Comparison of ENCODE assay signal across 9 mouse cellular contexts in genomic region chr11:83417080-83417479, GRCm38 (mm10). TPM values are rescaled to one million over a fixed set of nuclear protein-coding genes. Genes with fewer than 3 reads are reported as not detected.
DNase-seq lines count a peak whose midpoint lies in the region; TF ChIP-seq lines count a peak whose summit lies in the region.
"Had no signal": no experiment of that assay in that cellular context is flagged by ENCODE, and none has a peak within 500 bp of the region (broad histone marks: within the 10 kb centered on the region; RNA-seq: fewer than 3 reads in every experiment).

No protein-coding gene starts in this region.

- H3K79me2 ChIP-seq in myocyte (ENCODE audit: control insufficient read depth, insufficient read depth), result no peaks in the 10 kb centered on the region

- peaks cover 22% of the 10 kb centered on the region for H3K27me3 ChIP-seq in myocyte (ENCODE audit: control insufficient read depth, insufficient read depth, insufficient read length)

- no peak overlapping the region for H3K4me3 ChIP-seq in myocyte
- H3K4me3 ChIP-seq: heart, embryonic 13.5 days had no signal

- no peak for TF ChIP-seq POLR2A in myocyte (IDR thresholded peaks at IDR 0.05; ENCODE audit: insufficient read length, low read depth)

- H3ac ChIP-seq in myocyte (ENCODE audit: control insufficient read depth, insufficient read length), result no peak overlapping the region

- no peaks in the 10 kb centered on the region for H3K36me3 ChIP-seq in myocyte (ENCODE audit: control insufficient read depth, insufficient read depth)
- H3K36me3 ChIP-seq: heart, embryonic 13.5 days had no signal

- no peak overlapping the region for H3K4me2 ChIP-seq in myocyte (ENCODE audit: low read depth)
- H3K4me2 ChIP-seq: heart, embryonic 13.5 days had no signal

- peak; percentile 45 to 46 for DNase-seq in adrenal gland, adult 18-20 months (ENCODE audit: low spot score in 2 of 2)
- DNase-seq in adrenal gland, postnatal 4 days (ENCODE audit: low spot score in 2 of 2), result no peak
- peak; percentile 38 to 41 for DNase-seq in urinary bladder, adult 18-20 months (ENCODE audit: low spot score in 2 of 2)
- DNase-seq in urinary bladder, postnatal 10 days (ENCODE audit: low spot score), result no peak
- DNase-seq in kidney, adult 9 months, result peak; percentile 66
- DNase-seq in right cerebral cortex, postnatal 4 days, result no peak
- DNase-seq in right cerebral cortex, postnatal 25 days, result no peak

TF ChIP-seq in myocyte, 11 proteins besides CTCF, POLR2A, EP300 and RAD21:
- TF ChIP-seq MYOD1 (IDR thresholded peaks at IDR 0.05; ENCODE audit: control insufficient read depth in 1 of 3, insufficient read length in 2 of 3, low read depth in 2 of 3) (no peak), REST (IDR thresholded peaks at IDR 0.05; ENCODE audit: insufficient read depth, insufficient read length) (peak; percentile 81)

RNA-seq across cellular contexts. Expression of gene Rasl10b, which starts 8.1 kb away (rescaled TPM):
- total RNA-seq in adrenal gland, adult 18-20 months (2021), result 10 to 100 TPM; 11.4 to 12.4 TPM
- total RNA-seq in adrenal gland, postnatal 4 days (2021), result 10 to 100 TPM; 10.8 to 11.4 TPM
- polyA plus RNA-seq in myocyte (2012; fragmentation: generic; extraction: Trizol), result 0.36 TPM

RNA-seq across cellular contexts. Expression of gene Gas2l2, which starts 12.2 kb away (rescaled TPM):
- not detected for total RNA-seq in adrenal gland, adult 18-20 months (2021)
- total RNA-seq in adrenal gland, postnatal 4 days (2021), result under 1 TPM in 1 of 2 experiments, not detected in 1; 0.11 TPM
- polyA plus RNA-seq in myocyte (2012; fragmentation: generic; extraction: Trizol), result not detected
- polyA plus RNA-seq: heart, embryonic 13.5 days had no signal

RNA-seq across cellular contexts. Expression of gene 1700020L24Rik, which starts 20.4 kb away (rescaled TPM):
- total RNA-seq in adrenal gland, adult 18-20 months (2021), result 1 to 10 TPM in 1 of 2 experiments, under 1 TPM in 1; 0.43 to 1.5 TPM
- total RNA-seq in adrenal gland, postnatal 4 days (2021), result under 1 TPM; 0.48 to 0.56 TPM
- 12.0 TPM for polyA plus RNA-seq in myocyte (2012; fragmentation: generic; extraction: Trizol)

RNA-seq across cellular contexts. Expression of gene Mmp28, which starts 45.8 kb away (rescaled TPM):
- 10 to 100 TPM; 10.7 to 11.5 TPM for total RNA-seq in adrenal gland, adult 18-20 months (2021)
- total RNA-seq in adrenal gland, postnatal 4 days (2021), result 10 to 100 TPM; 17.5 to 18.8 TPM
- polyA plus RNA-seq in myocyte (2012; fragmentation: generic; extraction: Trizol), result 10.2 TPM

RNA-seq across cellular contexts. Expression of gene Taf15, which starts 55.8 kb away (rescaled TPM):
- 10 to 100 TPM; 58.8 to 72.0 TPM for total RNA-seq in adrenal gland, adult 18-20 months (2021)
- total RNA-seq in adrenal gland, postnatal 4 days (2021), result 10 to 100 TPM; 75.9 to 78.3 TPM
- polyA plus RNA-seq in myocyte (2012; fragmentation: generic; extraction: Trizol), result 74.2 TPM

Comparison
In these comparisons a context has a peak if more than half of its experiments do, and no peak if none do; other contexts are left out.
1. DNase-seq: peak in adrenal gland, adult 18-20 months (2 of 2), urinary bladder, adult 18-20 months (2 of 2) and kidney, adult 9 months (single experiment); none in adrenal gland, postnatal 4 days (0 of 2), urinary bladder, postnatal 10 days (single experiment), right cerebral cortex, postnatal 4 days (single experiment) and right cerebral cortex, postnatal 25 days (single experiment).